Comparison of ENCODE assay signal across 9 mouse cellular contexts in genomic region chr19:5940173-5940572, GRCm38 (mm10). TPM values are rescaled to one million over a fixed set of nuclear protein-coding genes. Genes with fewer than 3 reads are reported as not detected.
A peak's percentile ranks its signal among the peaks of the same experiment; 100 is the strongest.
DNase-seq lines count a peak whose midpoint lies in the region; ATAC-seq and TF ChIP-seq lines count a peak whose summit lies in the region.
"Had no signal": no experiment of that assay in that cellular context is flagged by ENCODE, and none has a peak within 500 bp of the region (broad histone marks: within the 10 kb centered on the region; RNA-seq: fewer than 3 reads in every experiment).

No protein-coding gene starts in this region.

- DNase-seq in forebrain, embryonic 10.5 days (ENCODE audit: extremely low spot score, low spot score): no peak
- DNase-seq in heart, postnatal 14 days: peak; percentile 86
- DNase-seq in frontal cortex, adult 2 months (ENCODE audit: extremely low spot score in 1 of 2, low spot score in 1 of 2): no peak
- no peak for DNase-seq in left cerebral cortex, adult 18-20 months (ENCODE audit: low spot score in 2 of 2)

- H3K27me3 ChIP-seq in forebrain, embryonic 13.5 days: no peaks in the 10 kb centered on the region
- H3K27me3 ChIP-seq in forebrain, embryonic 10.5 days (ENCODE audit: poor library complexity, severe bottlenecking): no peaks in the 10 kb centered on the region
- H3K27me3 ChIP-seq in E14TG2a.4 (ENCODE audit: insufficient read depth, low read length): peaks cover 6% of the 10 kb centered on the region; the same call in 1 of the 2 replicates
- no peaks in the 10 kb centered on the region for H3K27me3 ChIP-seq in embryonic facial prominence, embryonic 13.5 days
- no peaks in the 10 kb centered on the region for H3K27me3 ChIP-seq in lung, embryonic 15.5 days
- H3K27me3 ChIP-seq: midbrain, embryonic 12.5 days had no signal

- no peak overlapping the region for H3K4me3 ChIP-seq in forebrain, embryonic 13.5 days
- H3K4me3 ChIP-seq in forebrain, embryonic 10.5 days: no peak overlapping the region
- H3K4me3 ChIP-seq in E14TG2a.4 (replicated peaks; ENCODE audit: low read length): 0 out of 2 replicates have a peak overlapping the region, but pooled peaks have one; percentile 4
- H3K4me3 ChIP-seq in embryonic facial prominence, embryonic 13.5 days: no peak overlapping the region
- H3K4me3 ChIP-seq in lung, embryonic 15.5 days: no peak overlapping the region
- H3K4me3 ChIP-seq: midbrain, embryonic 12.5 days had no signal

- intact Hi-C loops in heart, postnatal 14 days (cut with DNase I): no loop called here

- H3K36me3 ChIP-seq in forebrain, embryonic 13.5 days (ENCODE audit: poor library complexity, severe bottlenecking): peaks cover 41% of the 10 kb centered on the region
- H3K36me3 ChIP-seq in forebrain, embryonic 10.5 days (replicated peaks): peaks cover 66% of the 10 kb centered on the region
- H3K36me3 ChIP-seq in E14TG2a.4 (ENCODE audit: insufficient read depth, low read length): peaks cover 67% of the 10 kb centered on the region
- peaks cover 48% of the 10 kb centered on the region for H3K36me3 ChIP-seq in embryonic facial prominence, embryonic 13.5 days
- peaks cover 13% of the 10 kb centered on the region; the same call in 1 of the 2 replicates for H3K36me3 ChIP-seq in lung, embryonic 15.5 days

- H3K4me2 ChIP-seq in forebrain, embryonic 13.5 days: no peak overlapping the region
- no peak overlapping the region for H3K4me2 ChIP-seq in embryonic facial prominence, embryonic 13.5 days
- no peak overlapping the region for H3K4me2 ChIP-seq in lung, embryonic 15.5 days
- H3K4me2 ChIP-seq: midbrain, embryonic 12.5 days had no signal

- peak overlapping the region; percentile 70 for H3K27ac ChIP-seq in forebrain, embryonic 13.5 days
- H3K27ac ChIP-seq in forebrain, embryonic 10.5 days: no peak overlapping the region
- H3K27ac ChIP-seq in embryonic facial prominence, embryonic 13.5 days: peak overlapping the region; percentile 88
- peak overlapping the region; percentile 75 for H3K27ac ChIP-seq in lung, embryonic 15.5 days
- H3K27ac ChIP-seq: midbrain, embryonic 12.5 days had no signal

- no peak for ATAC-seq in forebrain, embryonic 13.5 days
- 0 out of 2 replicates have a peak, but pooled peaks have one; percentile 48 for ATAC-seq in embryonic facial prominence, embryonic 13.5 days (ENCODE audit: insufficient number of reproducible peaks, insufficient read depth, low FRiP score, low TSS enrichment, low read depth)
- 0 out of 2 replicates have a peak, but pooled peaks have one; percentile 9 for ATAC-seq in lung, embryonic 15.5 days (ENCODE audit: borderline replicate concordance, extremely low read depth, low FRiP score, low TSS enrichment)

- H3K9ac ChIP-seq in forebrain, embryonic 13.5 days: no peak overlapping the region
- H3K9ac ChIP-seq in embryonic facial prominence, embryonic 13.5 days: 0 out of 2 replicates have a peak overlapping the region, but pooled peaks have one; percentile 32
- H3K9ac ChIP-seq in lung, embryonic 15.5 days: no peak overlapping the region
- H3K9ac ChIP-seq: midbrain, embryonic 12.5 days had no signal

- no peak for TF ChIP-seq CTCF in E14TG2a.4 (conservative IDR thresholded peaks at IDR 0.05; ENCODE audit: low read length)

- no peaks in the 10 kb centered on the region for H3K9me3 ChIP-seq in forebrain, embryonic 13.5 days (replicated peaks)
- H3K9me3 ChIP-seq in forebrain, embryonic 10.5 days: no peaks in the 10 kb centered on the region
- no peaks in the 10 kb centered on the region for H3K9me3 ChIP-seq in E14TG2a.4 (ENCODE audit: low read length)
- H3K9me3 ChIP-seq in embryonic facial prominence, embryonic 13.5 days: no peaks in the 10 kb centered on the region
- H3K9me3 ChIP-seq in lung, embryonic 15.5 days: no peaks in the 10 kb centered on the region
- H3K9me3 ChIP-seq: midbrain, embryonic 12.5 days had no signal

- H3K4me1 ChIP-seq in forebrain, embryonic 13.5 days: peaks cover 25% of the 10 kb centered on the region
- peaks cover 18% of the 10 kb centered on the region for H3K4me1 ChIP-seq in forebrain, embryonic 10.5 days
- peaks cover 63% of the 10 kb centered on the region for H3K4me1 ChIP-seq in E14TG2a.4 (replicated peaks; ENCODE audit: low read depth, low read length)
- H3K4me1 ChIP-seq in embryonic facial prominence, embryonic 13.5 days: peaks cover 34% of the 10 kb centered on the region
- peaks cover 65% of the 10 kb centered on the region for H3K4me1 ChIP-seq in lung, embryonic 15.5 days

- 77% methylated on average over 4 of the region's 4 CpGs for WGBS in forebrain, embryonic 13.5 days
- WGBS in forebrain, embryonic 10.5 days: 83% methylated on average over 4 of the region's 4 CpGs
- 44% methylated on average over 4 of the region's 4 CpGs for WGBS in embryonic facial prominence, embryonic 13.5 days
- WGBS in lung, embryonic 15.5 days: 42% methylated on average over 4 of the region's 4 CpGs

RNA-seq across cellular contexts. Expression of gene Cdc42ep2, which starts 15.6 kb away (rescaled TPM):
- 4.2 and 4.6 TPM in 2 replicates for polyA plus RNA-seq in forebrain, embryonic 13.5 days (2015; fragmentation: Nextera tagmentation; extraction: Ambion mirVana)
- 1.1 and 1.5 TPM in 2 replicates for polyA plus RNA-seq in forebrain, embryonic 10.5 days (2016; fragmentation: Nextera tagmentation; extraction: Ambion mirVana)
- polyA plus RNA-seq in embryonic facial prominence, embryonic 13.5 days (2015; fragmentation: Nextera tagmentation; extraction: Ambion mirVana): 4.7 TPM in 2 replicates
- total RNA-seq in heart, postnatal 14 days (2021): 10 to 100 TPM in 1 of 2 experiments, 1 to 10 TPM in 1; 9.9 to 12.0 TPM
- polyA plus RNA-seq in lung, embryonic 15.5 days (2015; fragmentation: Nextera tagmentation; extraction: Ambion mirVana): 12.0 and 14.1 TPM in 2 replicates
- 7.7 and 9.1 TPM in 2 replicates for polyA plus RNA-seq in frontal cortex, adult 2 months (2012; rRNA removed)
- 1 to 10 TPM; 4.7 to 5.4 TPM for total RNA-seq in left cerebral cortex, adult 18-20 months (2021)

RNA-seq across cellular contexts. Expression of gene Pola2, which starts 23.8 kb away (rescaled TPM):
- polyA plus RNA-seq in forebrain, embryonic 13.5 days (2015; fragmentation: Nextera tagmentation; extraction: Ambion mirVana): 52.6 and 55.9 TPM in 2 replicates
- 122 and 126 TPM in 2 replicates for polyA plus RNA-seq in forebrain, embryonic 10.5 days (2016; fragmentation: Nextera tagmentation; extraction: Ambion mirVana)
- 74.5 and 79.5 TPM in 2 replicates for polyA plus RNA-seq in embryonic facial prominence, embryonic 13.5 days (2015; fragmentation: Nextera tagmentation; extraction: Ambion mirVana)
- 10 to 100 TPM; 12.3 to 14.2 TPM for total RNA-seq in heart, postnatal 14 days (2021)
- polyA plus RNA-seq in lung, embryonic 15.5 days (2015; fragmentation: Nextera tagmentation; extraction: Ambion mirVana): 72.3 and 75.3 TPM in 2 replicates
- polyA plus RNA-seq in frontal cortex, adult 2 months (2012; rRNA removed): 14.2 and 14.3 TPM in 2 replicates
- 1 to 10 TPM; 4.9 to 5.0 TPM for total RNA-seq in left cerebral cortex, adult 18-20 months (2021)

RNA-seq across cellular contexts. Expression of gene Dpf2, which starts 27.4 kb away (rescaled TPM):
- 147 and 169 TPM in 2 replicates for polyA plus RNA-seq in forebrain, embryonic 13.5 days (2015; fragmentation: Nextera tagmentation; extraction: Ambion mirVana)
- polyA plus RNA-seq in forebrain, embryonic 10.5 days (2016; fragmentation: Nextera tagmentation; extraction: Ambion mirVana): 246 and 247 TPM in 2 replicates
- polyA plus RNA-seq in embryonic facial prominence, embryonic 13.5 days (2015; fragmentation: Nextera tagmentation; extraction: Ambion mirVana): 164 and 179 TPM in 2 replicates
- total RNA-seq in heart, postnatal 14 days (2021): 100 to 1,000 TPM; 101 TPM
- 142 and 147 TPM in 2 replicates for polyA plus RNA-seq in lung, embryonic 15.5 days (2015; fragmentation: Nextera tagmentation; extraction: Ambion mirVana)
- polyA plus RNA-seq in frontal cortex, adult 2 months (2012; rRNA removed): 106 and 118 TPM in 2 replicates
- 100 to 1,000 TPM in 1 of 2 experiments, 10 to 100 TPM in 1; 90.1 to 102 TPM for total RNA-seq in left cerebral cortex, adult 18-20 months (2021)

RNA-seq across cellular contexts. Expression of gene Slc22a20, which starts 45.8 kb away (rescaled TPM):
- not detected in 2 replicates for polyA plus RNA-seq in forebrain, embryonic 13.5 days (2015; fragmentation: Nextera tagmentation; extraction: Ambion mirVana)
- polyA plus RNA-seq in forebrain, embryonic 10.5 days (2016; fragmentation: Nextera tagmentation; extraction: Ambion mirVana): not detected in 2 replicates
- polyA plus RNA-seq in embryonic facial prominence, embryonic 13.5 days (2015; fragmentation: Nextera tagmentation; extraction: Ambion mirVana): not detected in 2 replicates
- total RNA-seq in heart, postnatal 14 days (2021): not detected
- not detected in 2 replicates for polyA plus RNA-seq in lung, embryonic 15.5 days (2015; fragmentation: Nextera tagmentation; extraction: Ambion mirVana)
- 0.42 TPM in 1 of 2 replicates, not detected in the other for polyA plus RNA-seq in frontal cortex, adult 2 months (2012; rRNA removed)
- total RNA-seq in left cerebral cortex, adult 18-20 months (2021): not detected
- polyA plus RNA-seq: midbrain, embryonic 12.5 days had no signal

RNA-seq across cellular contexts. Expression of gene Tigd3, which starts 46.2 kb away (rescaled TPM):
- 13.1 and 15.5 TPM in 2 replicates for polyA plus RNA-seq in forebrain, embryonic 13.5 days (2015; fragmentation: Nextera tagmentation; extraction: Ambion mirVana)
- 9.0 and 9.1 TPM in 2 replicates for polyA plus RNA-seq in forebrain, embryonic 10.5 days (2016; fragmentation: Nextera tagmentation; extraction: Ambion mirVana)
- 3.8 and 4.7 TPM in 2 replicates for polyA plus RNA-seq in embryonic facial prominence, embryonic 13.5 days (2015; fragmentation: Nextera tagmentation; extraction: Ambion mirVana)
- total RNA-seq in heart, postnatal 14 days (2021): under 1 TPM; 0.79 to 0.93 TPM
- polyA plus RNA-seq in lung, embryonic 15.5 days (2015; fragmentation: Nextera tagmentation; extraction: Ambion mirVana): 3.2 and 3.6 TPM in 2 replicates
- polyA plus RNA-seq in frontal cortex, adult 2 months (2012; rRNA removed): 4.6 and 4.9 TPM in 2 replicates
- 1 to 10 TPM; 4.1 to 4.2 TPM for total RNA-seq in left cerebral cortex, adult 18-20 months (2021)

Comparison
In these comparisons a context has a peak if more than half of its experiments do, and no peak if none do; other contexts are left out.
1. DNase-seq: peak in heart, postnatal 14 days (2 of 2); none in forebrain, embryonic 10.5 days (single experiment), frontal cortex, adult 2 months (0 of 2) and left cerebral cortex, adult 18-20 months (0 of 2).